Mouse (Mus musculus) intestine, postnatal 0 days (tissue): ENCODE results near the gene Get4. TPM values are rescaled to one million over a fixed set of nuclear protein-coding genes. Genes with fewer than 3 reads are reported as not detected.

Experiments
- ATAC-seq: fragments of 200-750 bp; cut with Nextera tagmentation; 2 replicates; pipeline ENCODE4 v1.8.0; 2017; ENCODE audit warnings: mild to moderate bottlenecking, moderate TSS enrichment, moderate library complexity
- H3K27ac ChIP-seq: fragments of 300-500 bp; sonication (generic); 2 replicates; pipeline ENCODE4 v1.5.1; 2014; ENCODE audit warnings: mild to moderate bottlenecking, low read depth, low read length, moderate library complexity
- H3K27me3 ChIP-seq: fragments of 300-500 bp; sonication (generic); replicated peaks from 2 replicates; pipeline ENCODE4 v1.6.1; 2014; ENCODE audit warnings: low read length, mixed read lengths; ENCODE audit not compliant: control insufficient read depth, insufficient read depth
- H3K36me3 ChIP-seq: fragments of 300-500 bp; sonication (generic); 2 replicates; pipeline ENCODE4 v1.6.1; 2014; ENCODE audit warnings: mild to moderate bottlenecking, moderate library complexity; ENCODE audit not compliant: control insufficient read depth, insufficient read depth
- H3K4me1 ChIP-seq: fragments of 300-500 bp; sonication (generic); replicated peaks from 2 replicates; pipeline ENCODE4 v1.6.1; 2014; ENCODE audit warnings: antibody characterized with exemption, low read length, mixed read lengths; ENCODE audit not compliant: control insufficient read depth, insufficient read depth
- H3K4me2 ChIP-seq: fragments of 300-500 bp; sonication (generic); replicated peaks from 2 replicates; pipeline ENCODE4 v1.6.1; 2014; ENCODE audit warnings: low read depth, mild to moderate bottlenecking, moderate library complexity
- H3K4me3 ChIP-seq: fragments of 300-500 bp; sonication (generic); 2 replicates; pipeline ENCODE4 v1.5.1; 2014; ENCODE audit warnings: low read depth, low read length
- H3K9ac ChIP-seq: fragments of 300-500 bp; sonication (generic); 2 replicates; pipeline ENCODE4 v1.6.1; 2014; ENCODE audit warnings: mild to moderate bottlenecking, low read depth, low read length
- H3K9me3 ChIP-seq: fragments of 300-500 bp; sonication (generic); 2 replicates; pipeline ENCODE4 v1.6.1; 2016; ENCODE audit warnings: mixed run types; ENCODE audit not compliant: control insufficient read depth
- CTCF ChIP-seq: sonication (generic); IDR thresholded peaks from 2 replicates; pipeline ENCODE4 v1.5.1; 2016; ENCODE audit warnings: low read depth, mild to moderate bottlenecking, control low read depth, antibody characterized with exemption, moderate library complexity
- WGBS: fragments of 180-500 bp; shearing (Covaris S2); extraction: QIAGEN DNeasy Blood & Tissue Kit; methylation state at CpG from one replicate; pipeline ENCODE4 v1.1.7; 2014; 5-methylcytosine and 5-hydroxymethylcytosine counted together
- polyA plus RNA-seq: library from polyadenylated mRNA; unstranded; fragments of >200 nt; fragmentation: Nextera tagmentation; extraction: Ambion mirVana; gene quantifications from 2 replicates; pipeline ENCODE4 v1.2.1, GENCODE M21; 2015

Get4 gene
- 127 and 129 TPM in 2 replicates for polyA plus RNA-seq

DNA sequence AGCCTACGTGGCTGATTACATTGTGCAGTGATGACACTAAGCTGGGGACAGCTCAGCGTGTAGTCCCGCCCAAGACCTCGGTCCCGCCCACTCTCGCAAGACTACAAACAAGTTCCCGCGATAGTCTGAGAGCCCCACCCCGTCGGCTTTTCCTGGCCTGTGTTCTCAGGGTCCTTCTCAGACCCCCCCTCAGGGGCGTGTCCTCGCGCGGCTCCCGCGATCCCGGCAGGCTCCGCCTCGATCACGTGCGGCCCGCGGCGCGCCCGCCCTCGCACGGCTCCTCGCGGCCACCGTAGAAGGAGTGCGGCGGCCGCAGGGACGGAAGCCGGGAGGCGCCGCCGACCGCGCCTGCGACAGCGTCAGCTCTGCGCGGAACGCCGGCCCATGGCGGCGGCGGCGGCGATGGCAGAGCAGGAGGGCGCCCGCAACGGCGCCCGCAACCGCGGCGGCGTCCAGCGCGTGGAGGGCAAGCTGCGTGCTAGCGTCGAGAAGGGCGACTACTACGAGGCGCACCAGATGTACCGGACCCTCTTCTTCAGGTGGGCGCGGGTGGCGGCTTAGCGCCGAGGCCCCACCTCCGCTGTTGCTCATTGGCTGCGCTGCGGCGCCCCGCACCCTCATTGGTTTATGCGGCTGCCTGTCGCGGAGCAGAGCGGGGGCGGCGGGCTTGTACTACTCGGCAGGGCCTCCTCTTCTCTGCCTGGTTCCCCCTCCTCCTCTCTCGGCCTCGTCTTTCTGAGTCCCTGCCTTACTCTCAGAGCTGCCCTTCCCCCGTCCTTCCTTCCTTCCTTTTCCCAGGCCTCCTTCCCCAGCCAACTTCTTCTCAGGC is at the start of gene Get4:
Gene Get4 (plus strand): TSS at position 244 of the 829 bp plus-strand sequence.
- under 1% methylated on average over 85 of the region's 90 CpGs for WGBS
- Histone ChIP-seq H3K36me3 (peaks cover 23% of the 10 kb centered on the region), H3K27me3 (no peaks in the 10 kb centered on the region), H3K9me3 (no peaks in the 10 kb centered on the region), H3K9ac (peak within 1 kb of the TSS; percentile 73), H3K4me1 (peaks cover 9% of the 10 kb centered on the region; the same call in 1 of the 2 replicates), H3K4me2 (peak within 1 kb of the TSS; percentile 86), H3K27ac (peak within 1 kb of the TSS; percentile 86), H3K4me3 (peak within 1 kb of the TSS; percentile 81)
- peak; percentile 90 for ATAC-seq
- TF ChIP-seq CTCF = no peak

DNA sequence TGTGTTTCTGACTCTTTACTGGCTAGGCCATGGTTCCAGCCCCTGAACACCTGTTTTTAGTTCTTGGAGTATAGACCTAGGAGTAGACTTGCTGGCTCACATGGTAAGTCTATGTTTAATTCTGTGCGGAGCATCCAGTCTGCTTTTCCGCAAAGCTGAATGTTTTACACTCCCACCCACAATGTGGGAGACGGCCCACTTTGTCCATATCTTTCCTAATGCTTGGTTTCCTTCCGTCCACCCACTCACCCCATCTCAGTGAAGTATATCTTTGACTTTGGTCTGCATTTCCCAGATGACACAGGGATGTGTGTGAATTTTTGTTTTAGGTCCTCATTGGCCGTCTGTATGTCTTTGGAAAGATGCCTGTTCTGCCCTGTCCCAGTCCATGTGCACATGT is 48.8 kb upstream of the Get4 start:
- Histone ChIP-seq H3K9me3 (no peaks in the 10 kb centered on the region), H3K9ac (no peak overlapping the region; the same call in 1 of the 2 replicates), H3K27me3 (no peaks in the 10 kb centered on the region), H3K4me1 (peaks cover 13% of the 10 kb centered on the region), H3K36me3 (no peaks in the 10 kb centered on the region), H3K4me3 (no peak overlapping the region), H3K27ac (no peak overlapping the region), H3K4me2 (no peak overlapping the region)
- WGBS = 88% methylated on average over 5 of the region's 5 CpGs
- ATAC-seq = no peak
- no peak for TF ChIP-seq CTCF

DNA sequence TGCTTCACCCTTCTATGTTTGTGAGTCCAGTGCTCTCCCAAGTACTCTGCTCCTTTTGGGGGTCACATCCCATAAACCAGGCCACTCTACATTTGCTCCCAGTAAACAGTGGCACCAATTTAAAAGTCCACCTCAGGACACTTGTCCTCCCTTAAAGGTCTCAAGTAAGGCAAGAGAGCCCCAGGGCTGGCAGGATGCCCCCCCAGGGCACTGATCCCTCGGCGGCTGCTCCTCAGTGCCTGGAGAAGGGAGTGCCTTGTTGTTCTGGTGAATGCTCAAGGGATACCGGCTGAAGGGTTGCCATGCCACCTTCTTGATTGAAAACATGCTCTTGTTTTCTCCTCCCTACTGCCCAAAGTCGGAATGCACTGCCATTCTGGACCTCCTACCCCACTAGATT is 46.0 kb upstream of the Get4 start:
- TF ChIP-seq CTCF = no peak
- Histone ChIP-seq H3K36me3 (no peaks in the 10 kb centered on the region; the same call in 1 of the 2 replicates), H3K9ac (no peak overlapping the region), H3K27ac (no peak overlapping the region), H3K4me2 (no peak overlapping the region), H3K4me1 (peaks cover 10% of the 10 kb centered on the region), H3K27me3 (no peaks in the 10 kb centered on the region), H3K9me3 (no peaks in the 10 kb centered on the region), H3K4me3 (no peak overlapping the region)
- 79% methylated on average over 4 of the region's 4 CpGs for WGBS
- no peak for ATAC-seq

DNA sequence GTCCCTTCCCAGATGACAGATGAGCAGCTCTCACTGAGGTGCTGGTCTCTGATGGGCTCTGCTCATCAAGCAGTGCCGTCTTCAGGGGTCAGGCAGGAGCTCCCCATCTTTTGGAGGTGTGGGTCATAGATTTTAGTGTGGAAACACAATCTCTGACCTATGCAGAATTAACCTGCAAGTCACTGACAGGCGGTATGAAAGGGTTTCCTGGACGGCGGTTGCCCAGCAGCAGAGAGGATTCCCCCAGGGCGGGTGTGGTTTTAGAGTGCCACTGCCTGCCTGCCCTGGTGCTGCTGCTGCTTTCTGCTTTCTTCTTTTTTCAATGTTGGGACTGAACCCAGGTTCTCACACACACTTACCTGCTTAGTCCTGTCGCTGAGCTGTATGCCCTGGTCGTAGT is 45.6 kb upstream of the Get4 start:
- no peak overlapping the region for H3K4me3 ChIP-seq
- no peak for ATAC-seq
- H3K36me3 ChIP-seq = no peaks in the 10 kb centered on the region; the same call in 1 of the 2 replicates
- H3K4me2 ChIP-seq = no peak overlapping the region
- no peak for TF ChIP-seq CTCF
- H3K9ac ChIP-seq = no peak overlapping the region
- H3K27me3 ChIP-seq = no peaks in the 10 kb centered on the region
- no peaks in the 10 kb centered on the region for H3K9me3 ChIP-seq
- peaks cover 6% of the 10 kb centered on the region; the same call in 1 of the 2 replicates for H3K4me1 ChIP-seq
- H3K27ac ChIP-seq = no peak overlapping the region
- WGBS = 64% methylated on average over 7 of the region's 7 CpGs

DNA sequence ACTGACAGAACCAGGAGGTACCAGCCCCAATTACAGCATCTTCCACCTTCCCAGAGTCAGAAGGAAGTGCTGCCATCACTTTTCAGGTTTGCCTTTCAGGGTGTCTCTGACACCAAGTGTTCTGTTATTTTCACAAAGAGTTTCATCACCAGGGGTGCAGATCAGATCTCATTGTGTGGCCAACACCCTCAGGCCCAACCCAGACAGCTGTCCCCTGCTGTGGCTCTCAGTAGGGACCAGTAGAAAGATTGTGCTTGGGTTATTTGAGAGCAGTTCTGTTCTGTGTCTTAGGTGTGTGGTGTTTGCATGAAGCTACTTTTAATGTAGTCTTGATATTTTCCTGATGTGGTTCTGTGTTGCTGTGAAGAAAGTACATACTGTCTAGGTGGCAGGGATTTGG is 43.9 kb upstream of the Get4 start:
- no peaks in the 10 kb centered on the region; the same call in 1 of the 2 replicates for H3K4me1 ChIP-seq
- H3K4me3 ChIP-seq = no peak overlapping the region
- no peak overlapping the region for H3K27ac ChIP-seq
- H3K9ac ChIP-seq = no peak overlapping the region
- no peaks in the 10 kb centered on the region; the same call in 1 of the 2 replicates for H3K36me3 ChIP-seq
- TF ChIP-seq CTCF = no peak
- no peak overlapping the region for H3K4me2 ChIP-seq
- H3K27me3 ChIP-seq = no peaks in the 10 kb centered on the region
- no peaks in the 10 kb centered on the region for H3K9me3 ChIP-seq
- ATAC-seq = no peak

DNA sequence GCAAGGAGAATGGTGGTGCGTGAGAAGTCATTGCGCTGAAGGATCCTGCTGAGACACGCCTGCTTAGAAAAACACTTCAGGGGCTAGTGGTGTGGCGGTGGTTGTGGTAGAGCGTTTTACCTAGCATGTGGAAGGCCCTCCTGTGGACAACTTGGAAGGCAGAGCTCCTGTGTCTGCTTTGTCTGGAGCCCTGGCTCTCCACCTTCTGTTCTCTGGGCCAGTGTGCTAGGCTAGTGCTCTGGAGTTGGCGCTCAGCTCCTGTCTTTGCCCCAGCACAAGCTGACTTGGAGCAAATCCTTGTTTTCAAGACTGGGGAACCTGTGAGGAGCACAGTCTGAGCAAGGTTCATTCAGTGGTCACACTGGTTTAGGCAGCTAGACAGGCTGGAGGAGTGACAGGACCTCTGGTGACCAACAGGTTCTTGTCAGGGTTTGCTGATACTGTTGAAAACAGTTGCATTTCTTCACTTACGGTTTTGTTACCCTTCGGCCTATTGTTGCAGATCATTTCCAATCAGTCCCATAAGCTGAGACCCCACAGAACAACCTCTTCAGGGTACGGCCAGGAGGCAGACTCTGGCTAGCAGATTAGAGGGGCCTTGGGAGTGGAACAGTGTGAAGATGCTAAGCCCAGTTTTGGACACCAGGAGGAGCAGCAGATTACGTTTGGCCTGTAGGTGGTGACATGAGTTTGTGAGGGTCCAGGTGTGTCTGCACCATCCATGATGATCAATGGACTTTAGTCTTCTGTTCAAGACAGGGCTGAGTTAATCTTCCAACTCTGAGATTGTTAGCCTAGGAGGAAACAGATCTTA is 43.0 kb upstream of the Get4 start:
- no peak overlapping the region for H3K27ac ChIP-seq
- H3K9ac ChIP-seq = no peak overlapping the region
- no peaks in the 10 kb centered on the region; the same call in 1 of the 2 replicates for H3K36me3 ChIP-seq
- 79% methylated on average over 10 of the region's 10 CpGs for WGBS
- H3K4me1 ChIP-seq = no peaks in the 10 kb centered on the region; the same call in 1 of the 2 replicates
- H3K4me3 ChIP-seq = no peak overlapping the region
- TF ChIP-seq CTCF = peak; percentile 79
- ATAC-seq = peak; percentile 75
- H3K4me2 ChIP-seq = no peak overlapping the region
- H3K27me3 ChIP-seq = no peaks in the 10 kb centered on the region
- H3K9me3 ChIP-seq = no peaks in the 10 kb centered on the region
